Mouse (Mus musculus): ENCODE results near the gene Prkcz. TPM values are rescaled to one million over a fixed set of nuclear protein-coding genes. Genes with fewer than 3 reads are reported as not detected.

The Prkcz gene
- polyA plus RNA-seq (2015; fragmentation: Nextera tagmentation; extraction: Ambion mirVana) = 3.0 TPM in 2 replicates

GRCm38 (mm10) chr4:155361303-155361791 is at the start of gene Prkcz:
Gene Prkcz (minus strand): TSS chr4:155361361.
- WGBS (ENCODE audit: insufficient replicate concordance) = 1% methylated on average over 47 of the region's 51 CpGs
- no peaks in the 10 kb centered on the region for H3K4me1 ChIP-seq (ENCODE audit: insufficient read depth)
- peak within 1 kb of the TSS; percentile 41; the same call in 1 of the 2 replicates for H3K9ac ChIP-seq (replicated peaks)
- peak within 1 kb of the TSS; percentile 65 for H3K4me2 ChIP-seq (ENCODE audit: low read depth, low read length)
- ATAC-seq (peak; percentile 97), DNase-seq (peak; percentile 83)
- peak within 1 kb of the TSS; percentile 55; the same call in 1 of the 2 replicates for H3K27ac ChIP-seq (ENCODE audit: low read depth)
- H3K9me3 ChIP-seq (ENCODE audit: low read length) = no peaks in the 10 kb centered on the region
- peak within 1 kb of the TSS; percentile 47 for H3K4me3 ChIP-seq (ENCODE audit: low read depth, low read length)
- H3K36me3 ChIP-seq (replicated peaks; ENCODE audit: insufficient read depth, low read length) = no peaks in the 10 kb centered on the region
- TF ChIP-seq EP300 (IDR thresholded peaks at IDR 0.05; ENCODE audit: low read depth) (no peak), CTCF (IDR thresholded peaks at IDR 0.05; ENCODE audit: low read depth) (no peak)
- peaks cover 25% of the 10 kb centered on the region for H3K27me3 ChIP-seq (ENCODE audit: insufficient read depth, low read length)

DNA sequence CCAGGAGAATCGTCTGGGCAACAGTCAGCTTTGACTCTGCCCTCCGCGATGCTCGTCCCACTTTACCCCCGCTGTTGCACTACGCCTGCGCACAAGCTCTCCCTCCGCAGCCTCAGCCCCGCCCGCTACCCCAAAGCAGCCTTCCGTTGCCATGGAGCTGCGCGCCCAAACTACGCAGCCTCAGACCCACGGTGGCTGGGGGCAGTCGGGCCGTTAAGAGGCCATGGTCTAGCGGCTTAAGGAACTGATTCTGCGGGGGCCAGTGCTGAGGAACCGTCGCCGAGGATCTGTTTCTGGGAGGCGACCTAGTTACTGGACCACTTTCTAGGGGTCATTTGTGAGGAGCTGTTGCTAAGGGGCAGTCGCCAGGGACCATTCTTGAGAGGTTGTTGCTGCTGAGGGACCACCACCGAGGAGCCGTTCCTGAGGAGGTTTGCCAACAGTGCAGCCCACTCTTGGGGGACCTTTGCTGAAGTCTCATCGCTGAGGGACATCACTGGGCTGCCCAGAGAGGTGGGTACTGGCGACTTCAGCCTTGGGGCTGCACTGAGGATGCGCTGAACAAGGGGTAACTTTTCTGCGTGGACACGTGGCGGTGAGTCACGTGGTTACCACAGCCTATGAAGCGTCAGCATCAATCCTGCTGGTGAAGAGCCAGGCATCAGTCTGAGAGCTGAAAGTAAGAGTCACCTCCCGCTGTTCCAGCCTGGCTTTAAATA is 48.1 kb upstream of the Prkcz start, which contains the start of gene Cfap74:
TSS of gene Cfap74 (plus strand) at position 133 of the 719 bp plus-strand sequence.
- no peaks in the 10 kb centered on the region for H3K4me1 ChIP-seq (ENCODE audit: insufficient read depth)
- H3K27ac ChIP-seq (ENCODE audit: low read depth) = no peak within 1 kb of the TSS
- ATAC-seq (peak; percentile 56), DNase-seq (peak; percentile 42)
- H3K9me3 ChIP-seq (ENCODE audit: low read length) = no peaks in the 10 kb centered on the region
- no peak within 1 kb of the TSS; the same call in 1 of the 2 replicates for H3K4me3 ChIP-seq (ENCODE audit: low read depth, low read length)
- H3K27me3 ChIP-seq (ENCODE audit: insufficient read depth, low read length) = peaks cover 14% of the 10 kb centered on the region
- no peak for TF ChIP-seq EP300 (IDR thresholded peaks at IDR 0.05; ENCODE audit: low read depth)
- no peak for TF ChIP-seq CTCF (IDR thresholded peaks at IDR 0.05; ENCODE audit: low read depth)
- no peak within 1 kb of the TSS for H3K9ac ChIP-seq (replicated peaks)
- WGBS (ENCODE audit: insufficient replicate concordance) = 1% methylated on average over 35 of the region's 35 CpGs
- peak within 1 kb of the TSS; percentile 48 for H3K4me2 ChIP-seq (ENCODE audit: low read depth, low read length)
- H3K36me3 ChIP-seq (replicated peaks; ENCODE audit: insufficient read depth, low read length) = no peaks in the 10 kb centered on the region

DNA sequence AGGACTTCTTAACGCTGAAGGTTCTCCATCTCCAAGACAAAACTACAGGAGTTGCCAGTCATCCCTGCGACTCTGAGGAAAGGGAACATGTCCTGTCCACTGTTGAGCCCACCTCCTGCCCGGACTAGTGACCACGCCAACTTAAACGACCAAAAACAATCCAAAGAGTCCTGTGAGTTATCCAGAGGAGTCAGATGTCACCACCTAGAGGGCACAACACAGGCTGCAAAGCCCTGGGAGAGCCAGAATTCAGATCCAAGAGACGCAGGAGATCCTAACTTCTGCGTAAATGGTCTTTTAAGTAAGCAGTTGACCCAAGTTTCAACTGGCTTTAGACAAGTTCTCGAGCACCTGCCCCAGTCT is 47.5 kb upstream of the Prkcz start:
- H3K4me3 ChIP-seq (ENCODE audit: low read depth, low read length) = no peak overlapping the region; the same call in 1 of the 2 replicates
- H3K9ac ChIP-seq (replicated peaks) = no peak overlapping the region

DNA sequence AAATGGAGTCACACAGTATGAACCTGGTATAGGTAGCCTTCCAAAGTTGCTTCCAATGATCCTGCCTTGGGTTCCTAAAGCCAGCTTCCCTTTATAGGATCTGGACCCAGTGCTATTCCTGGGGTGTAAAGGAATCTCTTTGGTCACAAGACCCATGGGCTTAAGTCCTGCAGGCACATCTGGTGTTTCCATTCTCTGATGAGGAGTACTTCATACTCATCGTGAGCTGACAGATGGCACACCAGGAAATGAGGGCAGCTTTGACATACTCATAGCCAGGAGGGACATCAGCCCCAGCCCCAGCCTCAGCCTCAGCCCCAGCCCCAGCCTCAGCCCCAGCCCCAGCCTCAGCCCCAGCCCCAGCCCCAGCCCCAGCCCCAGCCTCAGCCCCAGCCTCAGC is 41.3 kb upstream of the Prkcz start:
- Histone ChIP-seq H3K9ac (replicated peaks) (no peak overlapping the region), H3K4me2 (ENCODE audit: low read depth, low read length) (no peak overlapping the region), H3K4me3 (ENCODE audit: low read depth, low read length) (no peak overlapping the region), H3K9me3 (ENCODE audit: low read length) (no peaks in the 10 kb centered on the region), H3K36me3 (replicated peaks; ENCODE audit: insufficient read depth, low read length) (no peaks in the 10 kb centered on the region), H3K4me1 (ENCODE audit: insufficient read depth) (peaks cover 3% of the 10 kb centered on the region; the same call in 1 of the 2 replicates), H3K27me3 (ENCODE audit: insufficient read depth, low read length) (peaks cover 19% of the 10 kb centered on the region), H3K27ac (ENCODE audit: low read depth) (no peak overlapping the region)
- ATAC-seq (no peak), DNase-seq (no peak)
- TF ChIP-seq EP300 (IDR thresholded peaks at IDR 0.05; ENCODE audit: low read depth) (no peak), CTCF (IDR thresholded peaks at IDR 0.05; ENCODE audit: low read depth) (no peak)
- 68% methylated on average over 1 of the region's 1 CpGs for WGBS (ENCODE audit: insufficient replicate concordance)

More for the DNA sequence above, 47.5 kb upstream of the Prkcz start:
- WGBS (ENCODE audit: insufficient replicate concordance) = 6% methylated on average over 8 of the region's 8 CpGs
- TF ChIP-seq EP300 (IDR thresholded peaks at IDR 0.05; ENCODE audit: low read depth) = no peak
- TF ChIP-seq CTCF (IDR thresholded peaks at IDR 0.05; ENCODE audit: low read depth) = peak; percentile 30; the same call in 1 of the 2 replicates
- ATAC-seq = peak; percentile 40
- no peaks in the 10 kb centered on the region for H3K4me1 ChIP-seq (ENCODE audit: insufficient read depth)
- peak overlapping the region; percentile 48 for H3K4me2 ChIP-seq (ENCODE audit: low read depth, low read length)
- H3K27me3 ChIP-seq (ENCODE audit: insufficient read depth, low read length) = peaks cover 14% of the 10 kb centered on the region
- no peak overlapping the region for H3K27ac ChIP-seq (ENCODE audit: low read depth)
- H3K36me3 ChIP-seq (replicated peaks; ENCODE audit: insufficient read depth, low read length) = no peaks in the 10 kb centered on the region
- no peak for DNase-seq
- no peaks in the 10 kb centered on the region for H3K9me3 ChIP-seq (ENCODE audit: low read length)

GRCm38 (mm10) chr4:155401121-155401520 is 40.0 kb upstream of the Prkcz start:
- TF ChIP-seq CTCF (IDR thresholded peaks at IDR 0.05; ENCODE audit: low read depth) = no peak
- TF ChIP-seq EP300 (IDR thresholded peaks at IDR 0.05; ENCODE audit: low read depth) = no peak

GRCm38 (mm10) chr4:155398222-155398540 is 37.0 kb upstream of the Prkcz start:
- no peak overlapping the region for H3K4me3 ChIP-seq (ENCODE audit: low read depth, low read length)
- no peaks in the 10 kb centered on the region for H3K36me3 ChIP-seq (replicated peaks; ENCODE audit: insufficient read depth, low read length)
- ATAC-seq = no peak
- H3K9ac ChIP-seq (replicated peaks) = no peak overlapping the region
- DNase-seq = no peak
- peak overlapping the region; percentile 66 for H3K4me2 ChIP-seq (ENCODE audit: low read depth, low read length)
- H3K9me3 ChIP-seq (ENCODE audit: low read length) = no peaks in the 10 kb centered on the region
- no peak for TF ChIP-seq EP300 (IDR thresholded peaks at IDR 0.05; ENCODE audit: low read depth)
- no peak for TF ChIP-seq CTCF (IDR thresholded peaks at IDR 0.05; ENCODE audit: low read depth)
- peaks cover 3% of the 10 kb centered on the region; the same call in 1 of the 2 replicates for H3K4me1 ChIP-seq (ENCODE audit: insufficient read depth)
- WGBS (ENCODE audit: insufficient replicate concordance) = 5% methylated on average over 9 of the region's 9 CpGs
- H3K27ac ChIP-seq (ENCODE audit: low read depth) = no peak overlapping the region
- peaks cover 29% of the 10 kb centered on the region for H3K27me3 ChIP-seq (ENCODE audit: insufficient read depth, low read length)

More at GRCm38 (mm10) chr4:155401121-155401520, 40.0 kb upstream of the Prkcz start:
- Histone ChIP-seq H3K36me3 (replicated peaks; ENCODE audit: insufficient read depth, low read length) (no peaks in the 10 kb centered on the region), H3K4me1 (ENCODE audit: insufficient read depth) (peaks cover 3% of the 10 kb centered on the region; the same call in 1 of the 2 replicates), H3K27me3 (ENCODE audit: insufficient read depth, low read length) (peaks cover 29% of the 10 kb centered on the region), H3K9ac (replicated peaks) (no peak overlapping the region), H3K9me3 (ENCODE audit: low read length) (no peaks in the 10 kb centered on the region), H3K27ac (ENCODE audit: low read depth) (no peak overlapping the region), H3K4me2 (ENCODE audit: low read depth, low read length) (no peak overlapping the region), H3K4me3 (ENCODE audit: low read depth, low read length) (no peak overlapping the region)
- ATAC-seq (no peak), DNase-seq (no peak)
- WGBS (ENCODE audit: insufficient replicate concordance) = 65% methylated on average over 7 of the region's 7 CpGs
